22 mouse cellular contexts compared by ENCODE assay signal in the genomic region with DNA sequence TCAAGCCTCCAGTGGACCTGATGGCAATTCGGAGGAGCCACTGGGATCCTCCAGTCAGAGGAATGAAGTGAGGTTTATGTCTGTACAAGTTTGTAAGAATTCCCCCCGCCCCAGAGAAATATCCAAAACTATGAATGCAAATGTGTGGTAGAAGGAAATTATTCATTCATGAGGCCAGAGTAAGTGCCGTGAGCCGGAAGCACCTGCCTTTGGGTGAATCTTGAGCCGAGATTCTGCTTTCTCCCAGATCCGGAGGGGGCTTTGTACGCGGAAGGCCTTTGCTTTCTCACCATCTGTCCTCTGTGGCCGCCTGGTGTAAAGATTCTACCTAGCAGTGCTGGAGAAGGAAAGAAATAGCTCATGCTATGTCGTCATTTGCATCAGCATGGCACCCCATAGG.
"Had no signal": no experiment of that assay in that cellular context is flagged by ENCODE, and none has a peak within 500 bp of the region (broad histone marks: within the 10 kb centered on the region; RNA-seq: fewer than 3 reads in every experiment).

No protein-coding gene starts in this region.

- H3K4me1 ChIP-seq: hindbrain, embryonic 10.5 days; intestine, embryonic 15.5 days; liver, embryonic 13.5 days; liver, embryonic 15.5 days had no signal

- H3K36me3 ChIP-seq: heart, embryonic 13.5 days; heart, embryonic 15.5 days; hindbrain, embryonic 10.5 days; hindbrain, embryonic 12.5 days; intestine, embryonic 15.5 days; limb, embryonic 10.5 days; limb, embryonic 12.5 days; liver, embryonic 13.5 days; liver, embryonic 15.5 days had no signal

- H3K27ac ChIP-seq: gastrocnemius, adult 2 months; heart, adult 2 months; hindbrain, embryonic 10.5 days; hindbrain, embryonic 12.5 days; hindbrain, embryonic 14.5 days; intestine, embryonic 15.5 days; layer of hippocampus, adult 2 months; left cerebral cortex, adult 2 months; limb, embryonic 10.5 days; limb, embryonic 12.5 days; liver, embryonic 13.5 days; liver, embryonic 15.5 days had no signal

- H3K27me3 ChIP-seq: heart, embryonic 13.5 days; heart, embryonic 15.5 days; hindbrain, embryonic 12.5 days; intestine, embryonic 15.5 days; liver, embryonic 13.5 days; liver, embryonic 15.5 days had no signal

- H3K4me3 ChIP-seq: gastrocnemius, adult 2 months; heart, adult 2 months; heart, embryonic 13.5 days; heart, embryonic 15.5 days; hindbrain, embryonic 10.5 days; hindbrain, embryonic 12.5 days; intestine, embryonic 15.5 days; layer of hippocampus, adult 2 months; left cerebral cortex, adult 2 months; limb, embryonic 10.5 days; limb, embryonic 12.5 days; liver, embryonic 13.5 days; liver, embryonic 15.5 days had no signal

- DNase-seq: gastrocnemius, postnatal 10 days; gastrocnemius, postnatal 25 days; kidney, adult 18-20 months; kidney, adult 8-10 months; kidney, postnatal 10 days; kidney, postnatal 25 days; kidney, postnatal 4 days; liver; liver, embryonic 13.5 days had no signal

- H3K9me3 ChIP-seq: heart, embryonic 13.5 days; heart, embryonic 15.5 days; hindbrain, embryonic 10.5 days; hindbrain, embryonic 12.5 days; intestine, embryonic 15.5 days; limb, embryonic 10.5 days; limb, embryonic 12.5 days; liver, embryonic 13.5 days; liver, embryonic 15.5 days had no signal
